Mouse (Mus musculus) left cerebral cortex, adult 2 months (tissue): ENCODE data around the gene Med8. TPM values are rescaled to one million over a fixed set of nuclear protein-coding genes. Genes with fewer than 3 reads are reported as not detected.

ENCODE experiments used
- DNase-seq, 2 experiments: peaks; one replicate each; pipeline ENCODE4 v3.0.0; 2021 to 2022; ENCODE audit warnings: low spot score in 2 of 2, mixed read lengths in 1 of 2; ENCODE audit errors: extremely low spot score in 1 of 2
- H3K27ac ChIP-seq: fragments of 200-600 bp; 2 replicates; pipeline ENCODE4 v1.8.1; 2022
- H3K4me3 ChIP-seq: fragments of 200-600 bp; 2 replicates; pipeline ENCODE4 v1.8.1; 2022
- CTCF ChIP-seq: fragments of 200-600 bp; IDR thresholded peaks from 2 replicates; pipeline ENCODE4 v1.8.1; 2022; ENCODE audit warnings: antibody characterized with exemption, mild to moderate bottlenecking, moderate library complexity
- intact Hi-C: fragments of 180-260 bp; cut with DNase I; formaldehyde crosslinking; loops from one replicate; pipeline ENCODE4 v1.15.1; 2025
- total RNA-seq, 2 experiments: library from RNA; stranded (reverse); gene quantifications; 2 replicates each; pipeline ENCODE4 v1.2.3; 2021

Gene Med8
- total RNA-seq, 2 experiments from 2014 or later, result 54.2 to 63.5 TPM

GRCm38 (mm10) chr4:118387316-118387715, 21.8 kb upstream of the Med8 start:
- Histone ChIP-seq H3K27ac (no peak overlapping the region), H3K4me3 (no peak overlapping the region)
- no peak for DNase-seq
- TF ChIP-seq CTCF, result no peak
- intact Hi-C loops, result no loop called here

- Histone ChIP-seq H3K4me3 (no peak overlapping the region), H3K27ac (no peak overlapping the region)
- intact Hi-C loops, result no loop called here
- no peak for TF ChIP-seq CTCF
- DNase-seq, result no peak
Measured at GRCm38 (mm10) chr4:118390146-118390545, 19.0 kb upstream of the Med8 start.

- Histone ChIP-seq H3K27ac (no peak overlapping the region), H3K4me3 (no peak overlapping the region)
- TF ChIP-seq CTCF, result no peak
- intact Hi-C loops, result no loop called here
- DNase-seq, result no peak
Measured at GRCm38 (mm10) chr4:118394505-118394904, 14.6 kb upstream of the Med8 start.

- H3K4me3 ChIP-seq, result no peak overlapping the region
- intact Hi-C loops, result no loop called here
- no peak for DNase-seq
- TF ChIP-seq CTCF, result no peak
- no peak overlapping the region for H3K27ac ChIP-seq
Measured at GRCm38 (mm10) chr4:118395289-118395688, 13.8 kb upstream of the Med8 start.

- TF ChIP-seq CTCF, result no peak
- no peak overlapping the region for H3K4me3 ChIP-seq
- intact Hi-C loops, result no loop called here
- no peak for DNase-seq
- no peak overlapping the region for H3K27ac ChIP-seq
Measured at GRCm38 (mm10) chr4:118396433-118396832, 12.7 kb upstream of the Med8 start.

- intact Hi-C loops, result no loop called here
- TF ChIP-seq CTCF, result no peak
- DNase-seq, result no peak
- no peak overlapping the region for H3K4me3 ChIP-seq
- no peak overlapping the region for H3K27ac ChIP-seq
Measured at GRCm38 (mm10) chr4:118398400-118398799, 10.7 kb upstream of the Med8 start.

- intact Hi-C loops, result no loop called here
Measured at GRCm38 (mm10) chr4:118401421-118401820, 7.7 kb upstream of the Med8 start.

GRCm38 (mm10) chr4:118401918-118402317, 7.2 kb upstream of the Med8 start:
- no peak for DNase-seq
- H3K27ac ChIP-seq, result no peak overlapping the region
- TF ChIP-seq CTCF, result no peak
- intact Hi-C loops, result no loop called here
- H3K4me3 ChIP-seq, result no peak overlapping the region

More at GRCm38 (mm10) chr4:118401421-118401820, 7.7 kb upstream of the Med8 start:
- DNase-seq, result no peak
- TF ChIP-seq CTCF, result no peak
- H3K4me3 ChIP-seq, result no peak overlapping the region
- H3K27ac ChIP-seq, result no peak overlapping the region

- H3K27ac ChIP-seq, result no peak overlapping the region
- intact Hi-C loops, result no loop called here
- no peak overlapping the region for H3K4me3 ChIP-seq
- no peak for TF ChIP-seq CTCF
- no peak for DNase-seq
Measured at GRCm38 (mm10) chr4:118402701-118403100, 6.4 kb upstream of the Med8 start.

GRCm38 (mm10) chr4:118410871-118411270, 1.7 kb downstream of the Med8 start:
- no peak for TF ChIP-seq CTCF
- H3K27ac ChIP-seq, result no peak overlapping the region
- no peak for DNase-seq
- no peak overlapping the region for H3K4me3 ChIP-seq
- intact Hi-C loops, result no loop called here

GRCm38 (mm10) chr4:118413553-118413952, 4.4 kb downstream of the Med8 start:
- TF ChIP-seq CTCF, result no peak
- DNase-seq, result no peak
- Histone ChIP-seq H3K4me3 (no peak overlapping the region), H3K27ac (no peak overlapping the region)
- intact Hi-C loops, result loop anchor here (2.0 kb wide), 1 partner anchor 13 kb away; no protein-coding TSS in a partner anchor

- peak; percentile 32 for TF ChIP-seq CTCF
- intact Hi-C loops, result no loop called here
- peak overlapping the region; percentile 65 for H3K27ac ChIP-seq
- H3K4me3 ChIP-seq, result no peak overlapping the region
- DNase-seq, result no peak
Measured at GRCm38 (mm10) chr4:118415779-118416178, 6.6 kb downstream of the Med8 start.

GRCm38 (mm10) chr4:118416329-118416728, 7.2 kb downstream of the Med8 start:
- no peak for TF ChIP-seq CTCF
- Histone ChIP-seq H3K27ac (peak overlapping the region; percentile 65), H3K4me3 (no peak overlapping the region)
- DNase-seq, result no peak
- intact Hi-C loops, result no loop called here
